Mouse (Mus musculus) heart, postnatal 0 days (tissue): ENCODE data around the gene Thada. TPM values are rescaled to one million over a fixed set of nuclear protein-coding genes. Genes with fewer than 3 reads are reported as not detected.

Experiments used
- ATAC-seq: fragments of 200-750 bp; cut with Nextera tagmentation; 2 replicates; pipeline ENCODE4 v1.8.0; 2017; ENCODE audit warnings: low read depth, moderate number of reproducible peaks, moderate library complexity; ENCODE audit not compliant: insufficient read depth
- DNase-seq: peaks from one replicate; pipeline ENCODE4 v3.0.0-alpha.2; 2016; ENCODE audit warnings: low spot score
- H3K27ac ChIP-seq: fragments of 300-500 bp; sonication (generic); 2 replicates; pipeline ENCODE4 v1.5.1; 2014; ENCODE audit warnings: low read depth, mild to moderate bottlenecking
- H3K27me3 ChIP-seq: fragments of 300-500 bp; sonication (generic); 2 replicates; pipeline ENCODE4 v1.6.1; 2014; ENCODE audit warnings: low read length, mixed read lengths; ENCODE audit not compliant: control insufficient read depth, insufficient read depth
- H3K36me3 ChIP-seq: fragments of 300-500 bp; sonication (generic); replicated peaks from 2 replicates; pipeline ENCODE4 v1.6.1; 2014; ENCODE audit warnings: low read length, mixed read lengths; ENCODE audit not compliant: control insufficient read depth, insufficient read depth
- H3K4me1 ChIP-seq: fragments of 300-500 bp; sonication (generic); 2 replicates; pipeline ENCODE4 v1.6.1; 2014; ENCODE audit warnings: antibody characterized with exemption; ENCODE audit not compliant: control insufficient read depth, insufficient read depth
- H3K4me2 ChIP-seq: fragments of 300-500 bp; sonication (generic); 2 replicates; pipeline ENCODE4 v1.6.1; 2014; ENCODE audit warnings: low read depth, mild to moderate bottlenecking, low read length, moderate library complexity
- H3K4me3 ChIP-seq: fragments of 300-500 bp; sonication (generic); 2 replicates; pipeline ENCODE4 v1.5.1; 2014; ENCODE audit warnings: low read depth, low read length
- H3K9ac ChIP-seq: fragments of 300-500 bp; sonication (generic); replicated peaks from 2 replicates; pipeline ENCODE4 v1.6.1; 2014; ENCODE audit warnings: low read depth, low read length, mixed read lengths
- H3K9me3 ChIP-seq: fragments of 300-500 bp; sonication (generic); replicated peaks from 2 replicates; pipeline ENCODE4 v1.6.1; 2016; ENCODE audit warnings: low read length; ENCODE audit not compliant: control insufficient read depth
- CTCF ChIP-seq: IDR thresholded peaks from 2 replicates; pipeline ENCODE4 v1.5.1; 2016; ENCODE audit warnings: antibody characterized with exemption, control low read depth, low read depth
- EP300 ChIP-seq: IDR thresholded peaks from 2 replicates; pipeline ENCODE4 v1.6.1; 2016; ENCODE audit warnings: antibody characterized with exemption, low read depth
- WGBS: fragments of 180-500 bp; shearing (Covaris S2); extraction: QIAGEN DNeasy Blood & Tissue Kit; methylation state at CpG from one replicate; pipeline ENCODE4 v1.1.7; 2014; 5-methylcytosine and 5-hydroxymethylcytosine counted together
- polyA plus RNA-seq: library from polyadenylated mRNA; unstranded; fragments of >200 nt; fragmentation: Nextera tagmentation; extraction: Ambion mirVana; gene quantifications from 2 replicates; pipeline ENCODE4 v1.2.1, GENCODE M21; 2015
- total RNA-seq: library from RNA; depleted of rRNA; stranded (reverse); fragments of >200 nt; gene quantifications from 2 replicates; pipeline ENCODE4 v1.2.3, GENCODE M21; 2014; ENCODE audit warnings: low replicate concordance

The Thada gene
- total and polyA plus RNA-seq, 2 experiments from 2014 or later: 2.4 to 12.6 TPM

DNA sequence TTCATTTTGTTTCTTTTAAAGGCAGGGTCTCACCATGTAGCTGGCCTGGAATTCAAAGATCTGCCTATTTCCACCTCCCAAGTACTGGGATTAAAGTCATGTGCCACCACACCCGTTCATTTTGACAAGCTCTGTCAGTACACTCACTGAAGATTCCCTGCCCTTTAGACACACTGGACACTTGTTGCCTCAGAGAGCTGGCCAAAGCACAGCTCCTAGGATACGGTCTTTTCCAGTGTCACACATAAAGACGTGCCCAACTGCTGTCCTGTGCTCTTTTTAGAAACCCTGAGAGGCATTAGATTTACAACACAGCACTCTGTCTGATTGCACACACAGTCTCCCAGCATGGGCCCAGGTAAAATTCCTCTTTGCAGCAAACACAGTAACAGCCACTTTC lies 248.3 kb downstream of the Thada start:
- Histone ChIP-seq H3K36me3 (peaks cover 32% of the 10 kb centered on the region; the same call in 1 of the 2 replicates), H3K27ac (no peak overlapping the region), H3K4me3 (no peak overlapping the region), H3K9me3 (no peaks in the 10 kb centered on the region), H3K27me3 (no peaks in the 10 kb centered on the region), H3K4me2 (no peak overlapping the region), H3K9ac (no peak overlapping the region), H3K4me1 (no peaks in the 10 kb centered on the region)
- WGBS: 45% methylated on average over 3 of the region's 3 CpGs
- TF ChIP-seq CTCF (no peak), EP300 (no peak)
- DNase-seq (no peak), ATAC-seq (no peak)

DNA sequence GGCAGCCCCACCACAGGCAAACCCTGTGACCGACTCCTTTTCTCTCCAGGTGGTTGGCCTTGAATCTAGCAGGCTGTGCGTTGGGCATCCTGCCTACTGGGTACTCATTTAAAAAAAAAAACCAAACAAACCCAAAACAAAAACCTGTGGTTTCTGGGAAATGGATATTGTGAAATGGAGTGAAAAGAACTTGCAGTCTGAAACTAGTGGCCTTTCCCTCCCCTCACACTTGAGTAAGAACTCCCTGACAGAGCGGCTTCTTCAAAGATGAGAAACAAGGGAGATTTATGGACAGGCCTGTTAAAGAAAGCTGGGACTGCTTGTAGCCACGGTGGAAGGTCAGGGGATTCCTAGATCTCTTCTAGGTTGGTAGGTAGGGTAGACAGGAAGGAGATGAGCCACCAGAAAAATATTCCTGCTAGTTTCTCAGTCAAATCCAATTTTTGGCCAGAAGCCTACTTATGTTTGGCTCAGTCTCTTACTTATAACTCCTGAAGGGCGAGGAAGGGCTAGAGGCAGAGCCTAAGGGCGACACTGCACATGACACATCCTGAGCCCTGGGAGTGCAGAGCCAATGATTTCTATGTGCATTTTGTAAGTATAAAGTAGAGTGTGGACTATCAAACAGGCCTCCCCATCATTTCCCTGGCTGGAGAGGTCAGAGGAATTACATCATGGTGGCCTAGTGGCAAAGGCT lies 250.6 kb downstream of the Thada start:
- DNase-seq: no peak
- TF ChIP-seq EP300 (no peak), CTCF (no peak)
- no peak overlapping the region for H3K27ac ChIP-seq
- H3K9me3 ChIP-seq: no peaks in the 10 kb centered on the region
- H3K4me1 ChIP-seq: no peaks in the 10 kb centered on the region
- WGBS: 75% methylated on average over 6 of the region's 6 CpGs
- ATAC-seq: no peak
- H3K9ac ChIP-seq: no peak overlapping the region
- H3K36me3 ChIP-seq: peaks cover 21% of the 10 kb centered on the region; the same call in 1 of the 2 replicates
- H3K4me2 ChIP-seq: no peak overlapping the region
- H3K4me3 ChIP-seq: no peak overlapping the region
- no peaks in the 10 kb centered on the region for H3K27me3 ChIP-seq

DNA sequence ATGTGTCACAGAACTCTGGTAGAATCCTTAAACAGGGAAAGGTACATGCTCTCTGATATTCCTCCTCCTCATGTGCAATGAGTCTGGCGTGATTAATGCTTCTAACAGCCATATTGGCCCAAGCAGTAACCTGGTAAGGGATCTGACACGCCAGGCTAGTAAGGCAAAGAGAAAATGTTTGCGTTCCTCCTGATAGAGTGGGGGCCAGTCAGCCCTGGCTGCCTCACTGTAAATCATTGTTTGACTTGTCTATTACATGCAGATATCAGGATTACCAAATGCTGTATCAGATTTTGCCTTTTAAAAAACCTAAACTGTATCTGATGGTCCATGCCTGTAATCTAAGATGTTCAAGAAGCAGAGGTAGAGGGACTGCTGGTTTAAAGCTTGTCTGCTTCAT lies 252.5 kb downstream of the Thada start:
- no peak for TF ChIP-seq EP300
- no peak for TF ChIP-seq CTCF
- WGBS: 81% methylated on average over 3 of the region's 3 CpGs

DNA sequence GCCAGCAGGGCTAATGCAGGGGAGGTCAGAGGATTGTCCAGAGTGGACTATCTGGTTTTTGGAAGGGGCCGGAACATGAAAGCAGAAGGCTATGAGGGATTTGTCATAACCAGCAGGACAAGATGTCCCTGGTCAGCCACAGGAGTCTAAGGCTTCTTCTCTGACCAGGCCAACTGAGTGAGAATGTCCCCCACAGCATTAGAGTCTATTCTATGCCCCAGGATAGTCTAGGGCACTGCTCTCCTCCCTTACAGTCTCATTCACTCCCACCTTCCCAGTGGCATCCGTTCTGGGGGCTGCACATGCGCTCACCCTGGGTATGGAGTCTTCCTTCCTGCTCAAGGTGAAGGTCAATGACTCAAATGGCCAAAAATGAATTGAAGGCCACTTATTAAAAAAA lies 258.4 kb downstream of the Thada start:
- 83% methylated on average over 3 of the region's 3 CpGs for WGBS
- H3K27me3 ChIP-seq: no peaks in the 10 kb centered on the region
- no peak overlapping the region for H3K4me2 ChIP-seq
- no peaks in the 10 kb centered on the region for H3K4me1 ChIP-seq
- no peaks in the 10 kb centered on the region for H3K9me3 ChIP-seq
- H3K36me3 ChIP-seq: peaks cover 6% of the 10 kb centered on the region; the same call in 1 of the 2 replicates
- DNase-seq (no peak), ATAC-seq (no peak)
- H3K27ac ChIP-seq: no peak overlapping the region
- H3K4me3 ChIP-seq: no peak overlapping the region
- H3K9ac ChIP-seq: no peak overlapping the region
- no peak for TF ChIP-seq EP300
- TF ChIP-seq CTCF: no peak

More for the DNA sequence above, 252.5 kb downstream of the Thada start:
- no peaks in the 10 kb centered on the region for H3K9me3 ChIP-seq
- no peak overlapping the region for H3K4me2 ChIP-seq
- H3K36me3 ChIP-seq: peaks cover 9% of the 10 kb centered on the region; the same call in 1 of the 2 replicates
- H3K4me1 ChIP-seq: no peaks in the 10 kb centered on the region
- no peak for DNase-seq
- H3K27ac ChIP-seq: no peak overlapping the region
- no peak for ATAC-seq
- no peak overlapping the region for H3K4me3 ChIP-seq
- no peaks in the 10 kb centered on the region for H3K27me3 ChIP-seq
- H3K9ac ChIP-seq: no peak overlapping the region

- H3K9me3 ChIP-seq: no peaks in the 10 kb centered on the region
Observed at GRCm38 (mm10) chr17:84206239-84206638, 259.8 kb downstream of the Thada start.

GRCm38 (mm10) chr17:84204962-84205361 lies 261.0 kb downstream of the Thada start:
- Histone ChIP-seq H3K9ac (no peak overlapping the region), H3K4me3 (no peak overlapping the region), H3K27me3 (no peaks in the 10 kb centered on the region), H3K4me2 (no peak overlapping the region), H3K36me3 (peaks cover 6% of the 10 kb centered on the region; the same call in 1 of the 2 replicates), H3K4me1 (no peaks in the 10 kb centered on the region), H3K9me3 (no peaks in the 10 kb centered on the region), H3K27ac (no peak overlapping the region)
- TF ChIP-seq CTCF (no peak), EP300 (no peak)
- ATAC-seq (no peak), DNase-seq (no peak)
- 78% methylated on average over 5 of the region's 5 CpGs for WGBS

More at GRCm38 (mm10) chr17:84206239-84206638, 259.8 kb downstream of the Thada start:
- Histone ChIP-seq H3K27ac (no peak overlapping the region), H3K4me2 (no peak overlapping the region), H3K4me3 (no peak overlapping the region), H3K27me3 (no peaks in the 10 kb centered on the region), H3K9ac (no peak overlapping the region), H3K36me3 (peaks cover 6% of the 10 kb centered on the region; the same call in 1 of the 2 replicates), H3K4me1 (no peaks in the 10 kb centered on the region)
- TF ChIP-seq CTCF (no peak), EP300 (no peak)
- no peak for DNase-seq
- ATAC-seq: no peak
- 93% methylated on average over 3 of the region's 3 CpGs for WGBS
